In the genomic region with DNA sequence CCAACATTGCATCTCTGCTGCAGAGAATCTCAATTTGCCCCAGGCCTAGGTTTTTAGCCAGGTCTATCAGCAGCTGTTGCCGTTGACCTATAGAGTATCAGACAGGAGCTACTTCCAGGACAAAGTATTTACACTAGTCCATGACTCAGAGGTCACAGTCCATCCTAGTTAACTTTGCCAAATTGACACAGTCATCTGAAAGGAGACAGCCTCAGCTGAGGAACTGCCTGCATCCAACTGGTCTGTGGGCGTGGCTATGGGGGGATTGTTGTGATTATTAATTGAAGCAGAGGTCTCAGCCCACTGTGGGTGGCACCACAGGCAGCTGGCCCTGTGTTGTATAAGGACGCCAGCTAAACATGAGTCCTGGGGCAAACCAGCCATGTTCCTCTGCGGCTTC, we compare ENCODE assay signal across 20 mouse cellular contexts. TPM values are rescaled to one million over a fixed set of nuclear protein-coding genes. Genes with fewer than 3 reads are reported as not detected.
A peak's percentile ranks its signal among the peaks of the same experiment; 100 is the strongest.
DNase-seq lines count a peak whose midpoint lies in the region; ATAC-seq and TF ChIP-seq lines count a peak whose summit lies in the region.
"Had no signal": no experiment of that assay in that cellular context is flagged by ENCODE, and none has a peak within 500 bp of the region (broad histone marks: within the 10 kb centered on the region; RNA-seq: fewer than 3 reads in every experiment).

No protein-coding gene starts in this region.

- 60% methylated on average over 4 of the region's 4 CpGs for WGBS in kidney, adult 2 months
- WGBS in kidney, embryonic 15.5 days: 63% methylated on average over 4 of the region's 4 CpGs

- no peak overlapping the region for H3K27ac ChIP-seq in kidney, adult 2 months (ENCODE audit: insufficient read depth, low read depth, low read length)
- no peak overlapping the region for H3K27ac ChIP-seq in kidney, embryonic 15.5 days
- H3K27ac ChIP-seq: embryonic facial prominence, embryonic 12.5 days; hindbrain, embryonic 10.5 days; hindbrain, embryonic 14.5 days had no signal

- no peak overlapping the region for H3K4me3 ChIP-seq in kidney, adult 2 months (ENCODE audit: insufficient read depth, low read depth, low read length)
- H3K4me3 ChIP-seq in kidney, embryonic 15.5 days (replicated peaks): no peak overlapping the region
- H3K4me3 ChIP-seq in C2C12 (ENCODE audit: insufficient read depth, poor library complexity, severe bottlenecking) (no peak overlapping the region), myocyte (no peak overlapping the region)
- H3K4me3 ChIP-seq: embryonic facial prominence, embryonic 12.5 days; heart, embryonic 12.5 days; hindbrain, embryonic 10.5 days had no signal

- H3K79me2 ChIP-seq in C2C12 (ENCODE audit: control insufficient read depth, insufficient read depth) (no peaks in the 10 kb centered on the region), myocyte (ENCODE audit: control insufficient read depth, insufficient read depth) (no peaks in the 10 kb centered on the region)

- no peaks in the 10 kb centered on the region for H3K4me1 ChIP-seq in kidney, adult 2 months (ENCODE audit: control insufficient read depth, insufficient read depth, low read length)
- peaks cover 9% of the 10 kb centered on the region for H3K4me1 ChIP-seq in kidney, embryonic 15.5 days

- no peak overlapping the region for H3K9ac ChIP-seq in kidney, embryonic 15.5 days
- H3K9ac ChIP-seq: embryonic facial prominence, embryonic 12.5 days; heart, embryonic 12.5 days; hindbrain, embryonic 14.5 days had no signal

- ATAC-seq in kidney, embryonic 15.5 days (replicated peaks; ENCODE audit: low FRiP score): no peak
- ATAC-seq: forebrain, embryonic 16.5 days had no signal

- no peaks in the 10 kb centered on the region for H3K79me3 ChIP-seq in C2C12 (ENCODE audit: low read depth)

- no peaks in the 10 kb centered on the region for H3K9me3 ChIP-seq in kidney, embryonic 15.5 days (replicated peaks)
- H3K9me3 ChIP-seq: embryonic facial prominence, embryonic 12.5 days had no signal

- no peak overlapping the region for H3K4me2 ChIP-seq in kidney, embryonic 15.5 days
- peak overlapping the region; percentile 7 for H3K4me2 ChIP-seq in myocyte (ENCODE audit: low read depth)
- H3K4me2 ChIP-seq: embryonic facial prominence, embryonic 12.5 days; heart, embryonic 12.5 days; hindbrain, embryonic 14.5 days had no signal

- H3ac ChIP-seq in C2C12 (ENCODE audit: control insufficient read depth, insufficient read length, low read depth): no peak overlapping the region
- no peak overlapping the region for H3ac ChIP-seq in myocyte (ENCODE audit: control insufficient read depth, insufficient read length)

- no peaks in the 10 kb centered on the region for H3K36me3 ChIP-seq in kidney, adult 2 months (ENCODE audit: control insufficient read depth, insufficient read depth, low read length)
- H3K36me3 ChIP-seq in kidney, embryonic 15.5 days: no peaks in the 10 kb centered on the region
- H3K36me3 ChIP-seq in C2C12 (ENCODE audit: control insufficient read depth, insufficient read depth) (no peaks in the 10 kb centered on the region), myocyte (ENCODE audit: control insufficient read depth, insufficient read depth) (no peaks in the 10 kb centered on the region)
- H3K36me3 ChIP-seq: embryonic facial prominence, embryonic 12.5 days; heart, embryonic 12.5 days; hindbrain, embryonic 10.5 days had no signal

- DNase-seq in kidney, adult 2 months: peak; percentile 25
- DNase-seq in lung, postnatal 14 days: no peak
- DNase-seq in adrenal gland, postnatal 4 days (ENCODE audit: low spot score in 2 of 2): no peak
- DNase-seq: adrenal gland, postnatal 10 days; B cell, adult 2 months; cerebellum, adult 11-12 months; cerebellum, adult 9-10 months; cerebellum, postnatal 25 days; gastrocnemius, postnatal 14 days had no signal

- TF ChIP-seq CTCF in kidney, adult 2 months (conservative IDR thresholded peaks at IDR 0.05; ENCODE audit: insufficient read depth, insufficient read length, low read depth, low read length): no peak
- TF ChIP-seq CTCF in C2C12 (IDR thresholded peaks at IDR 0.05; ENCODE audit: control insufficient read depth, insufficient read depth, insufficient read length): no peak

- no peak for TF ChIP-seq POLR2A in kidney, adult 2 months (IDR thresholded peaks at IDR 0.05; ENCODE audit: low read depth, low read length)
- no peak for TF ChIP-seq POLR2A in myocyte (IDR thresholded peaks at IDR 0.05; ENCODE audit: insufficient read length, low read depth)

- no peaks in the 10 kb centered on the region; the same call in 1 of the 2 replicates for H3K27me3 ChIP-seq in kidney, adult 2 months (replicated peaks; ENCODE audit: control insufficient read depth, insufficient read depth, low read length)
- H3K27me3 ChIP-seq in kidney, embryonic 15.5 days: peaks cover 12% of the 10 kb centered on the region
- H3K27me3 ChIP-seq in C2C12 (ENCODE audit: control insufficient read depth, insufficient read depth, insufficient read length): no peaks in the 10 kb centered on the region
- no peaks in the 10 kb centered on the region for H3K27me3 ChIP-seq in myocyte (ENCODE audit: control insufficient read depth, insufficient read depth, insufficient read length)
- H3K27me3 ChIP-seq: heart, embryonic 12.5 days had no signal

TF ChIP-seq in C2C12, 6 proteins besides CTCF, POLR2A, EP300 and RAD21:
- TF ChIP-seq MAX (IDR thresholded peaks at IDR 0.05) (no peak), MYOD1 (IDR thresholded peaks at IDR 0.05; ENCODE audit: control insufficient read depth, insufficient read length, low read depth) (peak; percentile 39)
TF ChIP-seq in C2C12: peak in this region for 1.

TF ChIP-seq in myocyte, 11 proteins besides CTCF, POLR2A, EP300 and RAD21:
- TF ChIP-seq MYOD1 (IDR thresholded peaks at IDR 0.05; ENCODE audit: control insufficient read depth in 1 of 3, insufficient read length in 2 of 3, low read depth in 2 of 3) (peak in 1 of 3 experiments; percentile 29), TCF3 (IDR thresholded peaks at IDR 0.05; ENCODE audit: insufficient read length, low read depth) (no peak)

RNA-seq across cellular contexts. Expression of gene Npas4, which starts 14.8 kb away (rescaled TPM):
- 0.05 and 0.23 TPM in 2 replicates for polyA plus RNA-seq in kidney, adult 2 months (2012; rRNA removed)
- polyA plus RNA-seq in kidney, embryonic 15.5 days (2015; fragmentation: Nextera tagmentation; extraction: Ambion mirVana): 0.18 TPM in 1 of 2 replicates, not detected in the other
- 0.60 TPM for polyA plus RNA-seq in C2C12 (2012; fragmentation: generic; extraction: Trizol)
- polyA plus RNA-seq in myocyte (2012; fragmentation: generic; extraction: Trizol): 0.02 TPM
- total RNA-seq in adrenal gland, postnatal 4 days (2021): under 1 TPM; 0.71 to 0.78 TPM
- total RNA-seq: CH12.LX; gastrocnemius, postnatal 14 days; granulocyte monocyte progenitor cell, adult 5-6 weeks had no signal
- polyA plus RNA-seq: forebrain, embryonic 11.5 days; hindbrain, embryonic 10.5 days had no signal

RNA-seq across cellular contexts. Expression of gene Slc29a2, which starts 18.7 kb away (rescaled TPM):
- polyA plus RNA-seq in kidney, adult 2 months (2012; rRNA removed): 14.2 and 14.4 TPM in 2 replicates
- polyA plus RNA-seq in kidney, embryonic 15.5 days (2015; fragmentation: Nextera tagmentation; extraction: Ambion mirVana): 6.0 and 7.0 TPM in 2 replicates
- polyA plus RNA-seq in C2C12 (2012; fragmentation: generic; extraction: Trizol) (8.9 TPM), myocyte (2012; fragmentation: generic; extraction: Trizol) (8.7 TPM)
- 1 to 10 TPM; 6.6 to 7.2 TPM for total RNA-seq in adrenal gland, postnatal 4 days (2021)

RNA-seq across cellular contexts. Expression of gene B4gat1, which starts 33.7 kb away (rescaled TPM):
- 45.0 and 50.6 TPM in 2 replicates for polyA plus RNA-seq in kidney, adult 2 months (2012; rRNA removed)
- polyA plus RNA-seq in kidney, embryonic 15.5 days (2015; fragmentation: Nextera tagmentation; extraction: Ambion mirVana): 51.0 and 51.7 TPM in 2 replicates
- polyA plus RNA-seq in C2C12 (2012; fragmentation: generic; extraction: Trizol) (28.1 TPM), myocyte (2012; fragmentation: generic; extraction: Trizol) (46.7 TPM)
- 10 to 100 TPM; 48.0 to 49.0 TPM for total RNA-seq in adrenal gland, postnatal 4 days (2021)

RNA-seq across cellular contexts. Expression of gene AC124502.3, which starts 33.8 kb away (rescaled TPM):
- 0.46 and 0.66 TPM in 2 replicates for polyA plus RNA-seq in kidney, adult 2 months (2012; rRNA removed)
- polyA plus RNA-seq in kidney, embryonic 15.5 days (2015; fragmentation: Nextera tagmentation; extraction: Ambion mirVana): 2.1 and 2.3 TPM in 2 replicates
- polyA plus RNA-seq in C2C12 (2012; fragmentation: generic; extraction: Trizol): 1.5 TPM
- polyA plus RNA-seq in myocyte (2012; fragmentation: generic; extraction: Trizol): 1.6 TPM
- total RNA-seq in adrenal gland, postnatal 4 days (2021): 1 to 10 TPM; 1.3 to 2.0 TPM

RNA-seq across cellular contexts. Expression of gene Brms1, which starts 36.2 kb away (rescaled TPM):
- polyA plus RNA-seq in kidney, adult 2 months (2012; rRNA removed): 36.5 and 38.7 TPM in 2 replicates
- polyA plus RNA-seq in kidney, embryonic 15.5 days (2015; fragmentation: Nextera tagmentation; extraction: Ambion mirVana): 44.0 and 51.6 TPM in 2 replicates
- polyA plus RNA-seq in C2C12 (2012; fragmentation: generic; extraction: Trizol): 55.3 TPM
- polyA plus RNA-seq in myocyte (2012; fragmentation: generic; extraction: Trizol): 45.8 TPM
- 10 to 100 TPM; 29.6 to 35.1 TPM for total RNA-seq in adrenal gland, postnatal 4 days (2021)
